Mouse (Mus musculus) hindbrain, embryonic 10.5 days (tissue): ENCODE measurements at regions not wholly inside any gene's neighbourhood (a gene's known extent, or its start where the extent isn't known, plus 50 kb on each side); places are given as distances from the start of the nearest gene placed in this dataset.

Experiments used
- DNase-seq: peaks from one replicate; pipeline ENCODE4 v3.0.0-alpha.2; 2017; ENCODE audit warnings: low spot score
- H3K27ac ChIP-seq: fragments of 300-500 bp; sonication (generic); 2 replicates; pipeline ENCODE4 v1.5.1; 2016; ENCODE audit warnings: mild to moderate bottlenecking, moderate library complexity
- H3K27me3 ChIP-seq: fragments of 300-500 bp; sonication (generic); 2 replicates; pipeline ENCODE4 v1.6.1; 2016; ENCODE audit warnings: mild to moderate bottlenecking; ENCODE audit not compliant: poor library complexity, insufficient read depth, severe bottlenecking
- H3K36me3 ChIP-seq: fragments of 300-500 bp; sonication (generic); 2 replicates; pipeline ENCODE4 v1.6.1; 2016; ENCODE audit warnings: mild to moderate bottlenecking, moderate library complexity
- H3K4me1 ChIP-seq: fragments of 300-500 bp; sonication (generic); replicated peaks from 2 replicates; pipeline ENCODE4 v1.6.1; 2016; ENCODE audit warnings: mild to moderate bottlenecking
- H3K4me3 ChIP-seq: fragments of 300-500 bp; sonication (generic); 2 replicates; pipeline ENCODE4 v1.5.1; 2016; ENCODE audit warnings: mild to moderate bottlenecking, moderate library complexity
- H3K9me3 ChIP-seq: fragments of 300-500 bp; sonication (generic); 2 replicates; pipeline ENCODE4 v1.6.1; 2016; ENCODE audit warnings: mild to moderate bottlenecking, moderate library complexity
- WGBS: fragments of 180-500 bp; shearing (Covaris S2); methylation state at CpG from one replicate; pipeline ENCODE4 v1.1.7; 2016; 5-methylcytosine and 5-hydroxymethylcytosine counted together

DNA sequence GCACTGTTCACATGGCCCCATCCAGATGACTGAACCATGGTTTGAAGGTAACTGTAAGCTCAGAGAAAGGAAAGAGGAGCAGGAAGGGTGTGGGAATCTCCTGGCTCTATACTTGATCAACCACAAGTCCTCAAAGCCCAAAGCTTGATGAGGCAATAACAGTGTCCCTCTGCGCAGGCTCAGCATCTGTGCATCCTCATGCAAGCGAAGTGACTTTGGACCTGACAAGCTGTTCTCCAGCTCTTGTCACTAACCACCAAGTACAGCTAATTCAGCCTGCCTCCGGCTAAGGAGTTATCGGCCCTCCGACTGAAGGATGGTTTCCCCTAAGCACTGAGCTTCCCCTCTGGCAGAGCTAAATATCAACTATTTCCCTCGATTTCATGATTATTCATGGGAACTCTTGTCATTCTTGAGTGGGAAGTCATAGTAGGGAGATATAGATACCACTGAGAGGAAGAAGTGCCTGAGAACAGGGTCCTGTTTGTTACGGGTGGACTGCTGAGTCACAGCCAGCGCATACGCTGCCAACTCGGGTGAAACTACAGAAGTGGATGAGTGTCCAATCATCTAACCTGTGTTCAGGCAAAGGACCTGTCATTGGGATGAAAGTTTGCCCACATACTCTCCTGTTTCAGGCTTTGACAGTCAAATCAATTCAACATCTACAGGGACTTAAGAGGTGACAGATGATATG lies 106.6 kb upstream of the Id2 start:
- Histone ChIP-seq H3K4me3 (no peak overlapping the region), H3K9me3 (0 out of 2 replicates have a peak, but pooled peaks cover 4% of the 10 kb centered on the region), H3K27ac (no peak overlapping the region), H3K4me1 (peaks cover 8% of the 10 kb centered on the region), H3K27me3 (no peaks in the 10 kb centered on the region), H3K36me3 (no peaks in the 10 kb centered on the region)
- no peak for DNase-seq
- 93% methylated on average over 10 of the region's 10 CpGs for WGBS

DNA sequence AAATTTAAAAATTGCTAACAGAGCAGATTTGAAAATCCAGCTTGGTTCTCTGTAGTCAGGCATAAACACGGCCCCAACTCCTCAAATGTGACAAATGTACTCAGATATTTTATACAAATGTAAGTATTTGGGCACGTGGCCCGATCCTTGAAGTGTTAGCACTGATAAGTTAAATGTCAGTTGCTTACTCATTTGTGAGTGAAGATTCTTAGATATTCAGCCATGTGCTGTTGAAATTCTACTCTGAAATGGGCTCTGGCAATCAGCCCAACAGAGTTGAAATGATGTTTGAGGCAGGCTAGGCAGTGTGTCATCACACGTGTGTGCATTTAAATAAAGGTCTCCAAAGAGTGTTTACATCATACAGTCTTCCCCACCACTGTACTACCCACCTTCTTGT lies 103.2 kb upstream of the Id2 start:
- Histone ChIP-seq H3K27me3 (no peaks in the 10 kb centered on the region), H3K36me3 (no peaks in the 10 kb centered on the region), H3K4me1 (peaks cover 9% of the 10 kb centered on the region), H3K9me3 (0 out of 2 replicates have a peak, but pooled peaks cover 4% of the 10 kb centered on the region), H3K4me3 (no peak overlapping the region), H3K27ac (no peak overlapping the region)
- no peak for DNase-seq
- 91% methylated on average over 4 of the region's 4 CpGs for WGBS

DNA sequence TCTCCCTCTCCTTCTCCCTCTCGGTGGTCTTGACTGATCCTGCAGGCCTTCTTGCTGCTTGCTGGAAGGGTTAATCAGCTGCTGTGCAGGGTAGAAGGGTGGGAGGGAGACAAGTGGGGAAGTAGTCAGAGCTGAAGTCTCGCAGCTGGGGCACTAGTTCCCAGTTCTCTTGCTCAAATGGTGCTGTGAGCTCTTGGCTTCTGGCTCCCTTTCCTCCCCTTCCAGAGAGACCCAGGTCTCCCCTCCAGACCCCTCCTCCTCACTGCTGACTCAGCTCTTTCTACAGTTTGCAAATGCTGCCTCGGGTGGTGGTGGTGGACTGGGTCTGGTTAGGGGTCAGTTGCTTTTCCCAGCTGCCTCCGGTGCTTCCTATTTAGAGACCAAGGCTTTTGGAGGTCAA lies 100.8 kb upstream of the Id2 start:
- Histone ChIP-seq H3K4me1 (peaks cover 9% of the 10 kb centered on the region), H3K9me3 (0 out of 2 replicates have a peak, but pooled peaks cover 4% of the 10 kb centered on the region), H3K4me3 (no peak overlapping the region), H3K27ac (peak overlapping the region; percentile 62), H3K27me3 (no peaks in the 10 kb centered on the region), H3K36me3 (no peaks in the 10 kb centered on the region)
- WGBS, result 34% methylated on average over 3 of the region's 4 CpGs
- peak; percentile 34 for DNase-seq

DNA sequence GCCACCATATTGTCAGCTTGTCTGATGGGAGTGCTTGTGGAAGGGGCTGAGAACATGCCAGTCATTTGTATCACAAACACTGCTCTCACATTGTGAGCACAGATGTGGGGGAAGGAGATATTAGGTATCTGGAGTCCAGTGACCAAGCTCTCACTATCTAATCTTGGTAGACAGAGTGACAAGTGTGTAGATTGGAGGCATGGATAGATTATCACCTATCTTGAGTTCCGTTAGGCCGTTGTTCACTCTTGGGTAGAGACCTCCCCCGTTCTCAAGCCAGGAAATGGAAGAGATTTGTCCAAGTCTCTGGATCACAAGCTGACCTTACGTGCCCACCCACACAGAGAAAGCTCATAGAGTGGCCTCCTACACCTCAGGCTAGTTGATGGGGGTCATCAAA lies 99.1 kb upstream of the Id2 start:
- DNase-seq, result no peak
- Histone ChIP-seq H3K9me3 (0 out of 2 replicates have a peak, but pooled peaks cover 3% of the 10 kb centered on the region), H3K27ac (no peak overlapping the region), H3K4me3 (no peak overlapping the region), H3K36me3 (no peaks in the 10 kb centered on the region), H3K27me3 (no peaks in the 10 kb centered on the region), H3K4me1 (peaks cover 9% of the 10 kb centered on the region)
- WGBS, result 91% methylated on average over 4 of the region's 4 CpGs

DNA sequence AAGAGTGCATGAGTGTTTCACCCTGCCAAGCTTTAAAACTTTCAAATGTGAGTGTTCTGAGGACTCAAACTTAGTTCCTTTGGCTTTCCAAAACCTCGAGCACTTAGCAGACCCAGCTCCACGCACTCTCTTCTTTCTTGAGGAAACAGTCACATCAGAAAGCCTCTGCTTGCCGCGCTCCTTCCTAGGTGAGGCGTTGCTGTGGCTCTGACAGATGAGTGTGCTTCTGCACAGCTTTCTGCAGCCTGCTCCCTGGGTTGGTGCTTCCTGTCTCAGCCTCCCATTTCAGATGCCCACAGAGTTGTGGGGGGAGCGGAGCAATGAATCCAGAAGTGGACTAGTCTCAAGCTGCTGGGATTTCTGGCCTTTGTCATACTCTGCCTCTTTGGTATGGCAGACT lies 95.3 kb upstream of the Id2 start:
- H3K27ac ChIP-seq, result peak overlapping the region; percentile 17; the same call in 1 of the 2 replicates
- H3K27me3 ChIP-seq, result no peaks in the 10 kb centered on the region
- H3K4me3 ChIP-seq, result no peak overlapping the region
- no peaks in the 10 kb centered on the region for H3K9me3 ChIP-seq
- no peak for DNase-seq
- WGBS, result 90% methylated on average over 6 of the region's 6 CpGs
- H3K36me3 ChIP-seq, result no peaks in the 10 kb centered on the region
- peaks cover 13% of the 10 kb centered on the region for H3K4me1 ChIP-seq

DNA sequence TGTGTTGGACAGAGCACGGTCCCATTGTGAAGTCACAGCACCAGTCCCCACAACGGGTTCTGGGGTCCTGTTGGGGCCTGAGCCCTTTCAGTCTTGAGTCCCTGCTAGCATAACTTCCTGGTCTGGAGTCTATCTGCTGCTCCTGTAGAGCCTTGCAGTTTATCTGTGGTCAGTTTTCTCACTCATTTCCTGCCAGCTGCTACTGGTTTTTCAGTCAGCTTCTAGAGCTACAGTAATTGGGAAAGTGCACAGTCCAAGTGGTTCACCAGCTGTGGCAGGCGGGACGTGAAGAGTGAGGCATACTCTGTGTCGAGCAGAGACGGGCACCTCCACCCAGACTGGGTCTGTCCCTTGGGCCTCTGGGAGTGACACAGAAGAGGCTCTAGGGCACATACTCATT lies 93.4 kb upstream of the Id2 start:
- no peaks in the 10 kb centered on the region for H3K27me3 ChIP-seq
- no peak overlapping the region for H3K4me3 ChIP-seq
- 67% methylated on average over 6 of the region's 6 CpGs for WGBS
- H3K4me1 ChIP-seq, result peaks cover 13% of the 10 kb centered on the region
- H3K27ac ChIP-seq, result peak overlapping the region; percentile 59
- no peak for DNase-seq
- H3K9me3 ChIP-seq, result no peaks in the 10 kb centered on the region
- no peaks in the 10 kb centered on the region for H3K36me3 ChIP-seq

DNA sequence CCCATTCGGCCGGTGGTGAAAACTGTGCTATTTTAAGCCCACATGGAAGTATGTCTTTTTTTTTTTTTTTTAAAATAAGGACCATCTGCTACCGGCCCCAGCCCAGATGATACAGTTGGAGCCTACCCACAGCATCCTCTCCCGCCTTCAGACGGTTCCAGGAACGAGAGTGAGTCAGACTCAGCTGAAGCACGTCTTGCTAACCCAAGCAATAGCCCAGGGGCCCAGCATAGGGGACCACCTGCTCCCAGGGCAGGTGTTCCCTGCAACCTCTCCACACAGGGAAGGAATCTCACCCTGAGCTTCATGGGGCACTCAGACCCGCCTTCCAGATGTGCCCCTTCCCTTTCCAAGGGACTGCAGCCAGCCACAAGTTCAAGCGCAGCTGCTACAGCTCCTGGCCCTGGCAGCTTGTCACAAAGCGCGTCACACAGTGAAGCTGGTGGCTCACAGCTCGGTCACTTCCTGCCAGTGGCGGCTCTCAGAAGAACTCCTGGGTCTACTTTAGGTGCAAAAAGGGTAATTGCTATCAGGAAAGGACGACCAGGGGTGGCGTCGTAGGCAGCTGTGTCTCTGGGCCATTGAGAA lies 92.3 kb upstream of the Id2 start:
- peak overlapping the region; percentile 43; the same call in 1 of the 2 replicates for H3K27ac ChIP-seq
- peaks cover 13% of the 10 kb centered on the region for H3K4me1 ChIP-seq
- WGBS, result 81% methylated on average over 16 of the region's 16 CpGs
- no peak overlapping the region for H3K4me3 ChIP-seq
- H3K27me3 ChIP-seq, result no peaks in the 10 kb centered on the region
- no peak for DNase-seq
- no peaks in the 10 kb centered on the region for H3K9me3 ChIP-seq
- no peaks in the 10 kb centered on the region for H3K36me3 ChIP-seq

DNA sequence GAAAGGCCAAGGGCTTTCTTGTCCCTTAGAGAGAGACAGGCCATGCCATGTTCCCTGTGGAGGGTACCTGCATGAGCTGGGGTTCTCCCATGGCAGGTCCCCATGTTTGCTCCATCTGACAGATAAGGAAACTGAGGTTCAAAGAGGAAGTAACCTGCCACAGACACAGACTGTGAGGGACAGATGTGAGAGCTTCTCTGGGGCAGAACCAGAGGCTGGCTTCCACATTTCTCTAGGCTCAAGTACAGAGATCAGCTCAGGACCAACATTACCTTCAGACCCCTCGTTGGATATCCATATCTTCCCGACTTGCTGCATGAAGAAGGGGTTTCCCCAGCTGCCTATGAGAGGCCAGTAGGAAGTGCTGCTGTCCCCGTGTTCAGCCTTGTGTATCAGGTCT lies 91.6 kb upstream of the Id2 start:
- H3K27ac ChIP-seq, result no peak overlapping the region

DNA sequence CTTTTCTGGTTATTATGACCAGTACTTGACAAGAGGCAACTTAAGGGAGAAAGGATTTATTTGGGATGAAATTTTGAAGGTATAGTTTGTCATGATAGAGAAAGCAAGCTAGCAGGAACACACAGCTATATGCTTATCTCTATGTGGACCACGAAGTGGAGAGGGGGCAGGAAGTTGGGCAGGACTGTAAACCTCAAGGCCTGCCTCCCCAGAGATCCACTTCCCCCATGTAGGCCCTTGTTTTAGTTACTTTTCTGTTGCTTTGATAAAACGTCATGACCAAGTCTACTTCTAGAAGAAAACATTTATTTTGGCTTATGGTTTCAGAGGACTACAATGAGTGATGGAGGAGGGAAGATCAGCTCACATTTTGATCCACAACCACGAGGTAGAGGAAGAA lies 90.3 kb upstream of the Id2 start:
- H3K27me3 ChIP-seq, result no peaks in the 10 kb centered on the region
- H3K9me3 ChIP-seq, result no peaks in the 10 kb centered on the region
- no peak overlapping the region for H3K27ac ChIP-seq
- peaks cover 13% of the 10 kb centered on the region for H3K4me1 ChIP-seq
- DNase-seq, result no peak
- no peak overlapping the region for H3K4me3 ChIP-seq
- no peaks in the 10 kb centered on the region for H3K36me3 ChIP-seq
- 75% methylated on average over 3 of the region's 3 CpGs for WGBS

More for the DNA sequence above, 91.6 kb upstream of the Id2 start:
- Histone ChIP-seq H3K36me3 (no peaks in the 10 kb centered on the region), H3K9me3 (no peaks in the 10 kb centered on the region), H3K27me3 (no peaks in the 10 kb centered on the region), H3K4me3 (no peak overlapping the region), H3K4me1 (peaks cover 13% of the 10 kb centered on the region)
- DNase-seq, result no peak
- WGBS, result 81% methylated on average over 3 of the region's 3 CpGs

DNA sequence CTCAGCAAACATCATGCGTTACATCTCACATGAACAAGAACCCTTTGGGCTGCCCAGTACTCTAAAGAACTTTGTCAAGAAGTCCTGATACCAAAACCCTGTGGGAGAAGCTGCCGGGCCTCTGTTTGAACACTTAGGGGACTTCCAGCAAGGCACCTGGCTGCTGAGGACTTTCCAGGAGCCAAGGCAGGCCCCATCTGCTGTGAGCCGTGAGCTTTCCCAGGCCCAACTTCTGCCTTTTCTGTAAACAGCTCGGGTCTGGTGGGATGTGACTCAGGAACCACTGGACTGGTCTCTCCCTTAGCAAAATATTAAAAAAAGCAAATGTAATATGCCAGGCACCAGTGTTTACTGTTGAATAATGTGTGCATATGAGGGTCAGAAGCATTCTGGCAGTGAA lies 85.7 kb upstream of the Id2 start:
- no peaks in the 10 kb centered on the region for H3K9me3 ChIP-seq
- no peaks in the 10 kb centered on the region for H3K27me3 ChIP-seq
- DNase-seq, result no peak
- H3K4me1 ChIP-seq, result no peaks in the 10 kb centered on the region
- no peak overlapping the region for H3K4me3 ChIP-seq
- 91% methylated on average over 4 of the region's 4 CpGs for WGBS
- no peaks in the 10 kb centered on the region for H3K36me3 ChIP-seq
- H3K27ac ChIP-seq, result no peak overlapping the region

DNA sequence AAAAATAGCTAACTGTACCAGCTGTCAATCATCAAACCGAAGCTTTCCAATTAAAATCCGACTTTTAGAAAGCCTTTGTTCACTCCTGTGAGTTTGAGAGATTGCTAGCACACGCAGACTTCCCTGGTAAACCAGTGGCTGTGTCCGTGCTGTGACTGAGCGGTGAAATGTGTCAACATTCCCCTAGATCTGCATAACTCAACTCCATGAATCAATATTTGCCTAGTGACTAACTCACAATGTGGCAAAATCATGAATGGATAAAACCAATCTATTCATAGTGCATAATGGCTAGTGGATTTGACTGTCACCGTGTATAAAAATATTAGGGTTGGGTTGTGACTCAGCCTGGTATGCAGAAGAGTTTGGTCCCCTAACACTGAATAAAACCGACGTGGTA lies 84.4 kb upstream of the Id2 start:
- WGBS, result 96% methylated on average over 8 of the region's 8 CpGs
- no peak for DNase-seq
- no peaks in the 10 kb centered on the region for H3K27me3 ChIP-seq
- H3K4me1 ChIP-seq, result no peaks in the 10 kb centered on the region
- no peaks in the 10 kb centered on the region for H3K36me3 ChIP-seq
- no peaks in the 10 kb centered on the region for H3K9me3 ChIP-seq
- no peak overlapping the region for H3K27ac ChIP-seq
- no peak overlapping the region for H3K4me3 ChIP-seq

DNA sequence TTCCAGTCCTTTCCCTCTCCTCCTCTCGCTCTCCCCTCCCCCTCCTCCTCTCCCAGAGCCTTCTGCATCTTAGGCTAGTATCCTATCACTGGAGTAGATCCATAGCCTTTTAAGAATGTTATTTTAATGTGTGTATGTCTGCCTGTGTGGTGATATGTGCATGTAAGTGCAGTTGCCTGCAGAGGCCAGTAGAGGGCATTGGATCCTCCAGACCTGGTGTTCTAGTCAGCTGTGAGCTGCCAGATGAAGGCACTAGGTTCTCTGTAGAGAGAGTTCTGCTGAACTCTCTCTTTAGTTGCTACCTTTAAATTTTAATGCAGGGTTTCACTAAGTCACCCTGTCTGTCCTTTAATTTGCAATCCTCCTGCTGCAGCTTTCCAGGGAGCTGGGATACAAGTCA lies 83.9 kb upstream of the Id2 start:
- Histone ChIP-seq H3K27me3 (no peaks in the 10 kb centered on the region), H3K4me1 (no peaks in the 10 kb centered on the region), H3K27ac (no peak overlapping the region), H3K9me3 (no peaks in the 10 kb centered on the region), H3K36me3 (no peaks in the 10 kb centered on the region), H3K4me3 (no peak overlapping the region)
- WGBS, result 85% methylated on average over 1 of the region's 1 CpGs
- no peak for DNase-seq

DNA sequence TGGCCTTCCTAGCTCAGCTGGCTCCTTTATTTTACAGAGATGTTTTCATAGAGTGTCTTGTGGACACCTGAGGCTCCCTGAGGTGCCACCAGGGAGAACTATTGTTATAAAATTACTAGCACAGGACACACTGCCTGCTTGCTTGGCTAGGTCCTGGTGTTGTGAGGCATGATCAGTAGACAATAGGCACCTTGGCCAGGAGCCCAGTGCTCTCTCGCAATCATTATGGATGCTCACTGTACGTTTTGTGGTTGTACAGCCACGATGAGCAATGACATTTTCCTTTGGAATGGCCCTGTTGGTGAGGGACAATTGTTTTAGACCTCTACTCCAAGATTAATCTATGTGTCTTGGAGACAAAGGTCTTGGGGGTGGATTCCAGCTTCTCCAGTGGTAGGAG lies 83.3 kb upstream of the Id2 start:
- Histone ChIP-seq H3K36me3 (no peaks in the 10 kb centered on the region), H3K27ac (no peak overlapping the region), H3K9me3 (no peaks in the 10 kb centered on the region), H3K4me3 (no peak overlapping the region), H3K27me3 (no peaks in the 10 kb centered on the region), H3K4me1 (no peaks in the 10 kb centered on the region)
- WGBS, result 91% methylated on average over 3 of the region's 3 CpGs
- no peak for DNase-seq
